Mouse (Mus musculus): ENCODE measurements around the gene Bud23. TPM values are rescaled to one million over a fixed set of nuclear protein-coding genes. Genes with fewer than 3 reads are reported as not detected.
"Not testable (repeated sequence)": the region's sequence is repeated elsewhere in the genome, so short reads cannot be mapped to it uniquely, and the experiment has no call there.

The Bud23 gene
- total RNA-seq, 2 experiments from 2014 or later = 28.6 to 30.3 TPM

DNA sequence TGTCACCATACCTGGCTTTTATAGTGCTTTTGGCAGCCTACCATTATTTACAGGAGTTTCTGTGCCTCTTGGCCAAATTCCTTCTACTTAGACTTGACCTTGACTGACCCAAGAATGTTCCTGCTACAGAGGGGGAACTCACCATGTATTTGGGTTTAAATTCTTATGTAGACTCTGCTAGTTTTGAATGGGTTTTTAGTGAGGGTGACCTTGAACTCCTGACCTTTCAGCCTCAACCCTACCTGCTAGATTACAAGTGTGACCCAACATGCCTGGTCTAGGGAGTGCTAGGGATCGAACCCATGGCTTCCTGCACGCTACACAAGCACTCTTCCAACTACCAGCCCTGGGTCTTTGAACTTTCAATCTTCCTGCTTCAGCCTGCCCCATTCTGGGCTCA is 7.3 kb upstream of the Bud23 start:
- no peak for DNase-seq

DNA sequence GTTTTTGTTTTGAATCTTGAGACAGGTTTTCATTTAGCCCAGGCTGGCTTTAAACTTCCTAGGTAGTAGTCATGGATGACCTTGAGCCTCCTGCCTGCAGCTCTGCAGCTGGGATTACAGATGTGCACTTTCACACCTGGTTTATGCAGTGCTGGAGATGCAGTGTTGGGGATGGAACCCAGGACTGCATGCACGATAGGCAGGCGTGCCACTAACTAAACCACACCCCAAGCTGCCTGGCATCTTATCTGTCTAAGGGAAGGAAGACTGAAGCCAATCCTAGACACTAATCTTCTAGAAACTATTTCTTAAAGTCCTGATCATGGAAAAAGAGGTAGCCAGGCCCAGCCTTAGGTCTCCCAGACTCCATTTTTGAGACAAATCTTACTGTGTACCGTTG is 5.7 kb upstream of the Bud23 start:
- DNase-seq = no peak

DNA sequence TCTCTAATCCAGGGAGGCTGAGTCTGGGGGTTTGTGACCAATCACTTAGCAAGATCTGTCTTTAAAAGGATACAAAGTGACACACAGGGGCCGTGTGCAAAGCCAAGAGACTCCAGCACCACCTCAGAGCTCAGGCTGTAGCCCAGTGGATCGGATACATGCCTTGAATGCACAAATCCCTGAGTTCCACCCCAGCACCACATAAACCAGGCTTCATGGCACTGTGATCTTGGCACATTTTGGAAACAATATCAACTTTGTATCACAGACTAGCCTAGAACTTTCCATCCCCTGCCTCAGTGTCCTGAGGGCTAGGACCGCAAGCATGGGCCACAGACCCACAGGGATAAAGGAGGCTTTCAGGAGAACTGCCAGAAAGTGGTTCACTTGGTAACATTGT is 1.2 kb upstream of the Bud23 start:
- no peak for DNase-seq

DNA sequence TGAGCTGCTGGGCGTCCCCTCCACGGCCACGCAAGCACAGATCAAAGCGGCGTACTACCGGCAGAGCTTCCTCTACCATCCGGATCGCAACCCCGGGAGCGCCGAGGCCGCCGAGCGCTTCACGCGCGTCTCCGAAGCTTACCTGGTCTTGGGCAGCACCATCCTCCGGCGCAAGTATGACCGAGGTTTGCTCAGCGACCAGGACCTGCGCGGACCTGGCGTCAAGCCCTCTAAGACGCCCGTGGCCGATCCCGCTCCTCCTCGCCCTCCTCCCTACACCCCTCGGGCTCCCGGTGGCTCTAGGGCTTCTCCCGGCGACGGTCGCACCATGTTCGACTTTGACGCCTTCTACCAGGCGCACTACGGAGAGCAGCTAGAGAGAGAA is 385 bp downstream of the Bud23 start:
- DNase-seq = peak; percentile 29

DNA sequence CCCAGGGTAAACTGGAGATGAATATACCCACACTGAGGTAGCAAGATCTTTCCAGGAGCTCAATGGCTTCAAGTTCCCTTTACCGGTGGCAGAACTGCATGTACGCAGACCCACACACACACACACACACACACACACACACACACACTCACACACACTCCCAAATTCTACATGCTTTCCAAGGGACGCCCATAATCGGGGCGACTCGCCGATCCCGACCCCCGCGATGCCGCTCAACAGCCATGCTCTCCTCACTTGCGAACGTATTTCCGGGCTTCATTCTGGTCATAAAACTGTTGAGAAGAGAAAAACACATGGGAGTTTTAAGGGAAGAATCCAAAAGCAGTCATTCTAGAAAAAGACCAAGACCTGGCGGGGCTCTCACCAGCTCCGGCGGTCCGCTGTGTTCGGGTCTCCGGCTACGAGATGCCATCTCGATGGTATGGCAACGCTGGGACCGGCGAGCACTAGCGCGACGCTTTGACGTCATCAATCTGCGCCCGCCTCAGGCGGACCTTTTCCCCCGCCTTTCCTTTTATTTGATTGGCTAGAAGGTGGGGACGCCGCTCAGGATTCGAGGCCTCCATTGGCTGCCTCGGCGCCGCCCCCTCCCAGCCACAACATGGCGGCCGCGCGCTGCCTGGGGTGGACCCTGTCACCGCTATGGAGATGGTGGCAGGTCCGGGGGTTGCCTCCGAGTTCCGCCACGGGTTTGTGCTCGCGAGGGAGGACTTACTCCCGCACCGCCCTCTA is 954 bp downstream of the Bud23 start, which contains the start of gene Dnajc30:
Gene Dnajc30 (plus strand): TSS at position 574 of the 753 bp plus-strand sequence.
- DNase-seq = peak; percentile 99

DNA sequence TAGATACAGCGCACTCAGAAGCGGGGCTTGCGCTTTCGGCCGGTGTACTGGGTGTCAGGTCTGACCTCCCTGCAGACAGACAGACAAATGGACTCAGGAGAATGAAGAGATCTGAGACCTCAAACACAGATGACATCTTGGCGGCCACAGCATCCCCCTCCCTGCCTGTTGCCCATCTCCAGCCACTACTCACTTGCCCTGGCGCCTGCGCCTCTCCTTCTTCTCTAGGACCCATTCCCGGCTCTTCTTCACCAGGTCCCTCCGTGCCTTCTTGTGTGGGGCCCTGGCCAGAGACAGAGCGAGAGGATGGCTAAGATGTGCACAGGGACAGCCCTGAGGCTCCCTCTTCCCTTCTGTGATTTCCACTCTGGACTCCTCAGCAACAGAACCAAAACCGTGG is 11.4 kb downstream of the Bud23 start:
- no peak for DNase-seq

DNA sequence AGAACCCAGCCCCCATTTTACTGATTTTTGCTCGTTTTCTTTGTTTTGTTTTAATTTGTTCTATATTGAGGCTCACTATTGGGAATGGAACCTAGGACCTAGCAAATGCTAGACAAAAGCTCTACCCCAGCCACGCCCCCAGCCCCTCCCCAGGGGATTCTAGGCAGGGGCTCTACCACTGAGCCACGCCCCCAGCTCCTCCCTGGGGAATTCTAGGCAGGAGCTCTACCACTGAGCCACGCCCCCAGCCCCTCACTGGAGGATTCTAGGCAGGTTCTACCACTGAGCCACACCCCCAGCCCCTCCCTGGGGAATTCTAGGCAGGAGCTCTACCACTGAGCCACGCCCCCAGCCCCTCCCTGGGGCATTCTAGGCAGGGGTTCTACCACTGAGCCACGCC is 15.5 kb downstream of the Bud23 start:
- DNase-seq = not testable (repeated sequence)

DNA sequence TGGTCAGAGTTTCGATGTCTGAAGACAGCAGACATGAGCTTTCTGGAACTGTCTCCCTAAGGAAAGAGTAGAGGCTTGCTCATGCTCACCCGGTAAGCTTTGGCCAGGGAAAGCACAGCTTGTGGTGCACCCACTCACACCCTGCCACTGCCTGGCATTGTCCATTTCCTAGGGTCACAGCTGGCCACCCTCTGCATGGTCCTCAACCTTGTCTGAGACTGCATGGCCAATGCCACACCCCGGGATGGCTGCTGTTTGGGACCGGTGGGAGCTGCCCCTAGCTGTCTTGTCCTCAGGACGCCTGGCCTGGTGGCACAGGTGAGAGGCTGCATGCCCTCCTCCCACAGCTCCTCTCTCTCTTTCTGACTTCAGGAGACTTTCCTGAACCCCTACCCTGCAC is 16.2 kb downstream of the Bud23 start:
- no peak for DNase-seq

DNA sequence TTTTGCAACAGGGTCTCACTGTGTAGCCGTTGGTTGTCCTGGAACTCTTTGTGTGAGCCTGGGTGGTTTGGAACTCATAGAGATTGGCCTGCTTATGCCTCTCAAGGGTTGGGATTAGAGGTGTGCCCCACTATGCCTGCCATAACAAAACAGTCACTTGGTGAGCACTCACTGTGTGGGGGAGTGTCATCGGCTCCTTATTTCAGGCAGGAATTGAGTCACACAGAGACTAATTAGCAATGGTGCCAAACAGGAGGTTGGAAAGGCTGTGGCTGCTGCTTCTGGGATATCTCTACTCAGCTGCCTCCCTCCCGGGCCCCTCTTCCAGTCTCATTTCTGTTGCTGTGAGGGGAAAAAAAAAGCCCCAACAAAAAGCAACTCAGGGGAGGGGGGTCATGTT is 20.2 kb downstream of the Bud23 start:
- DNase-seq = no peak

DNA sequence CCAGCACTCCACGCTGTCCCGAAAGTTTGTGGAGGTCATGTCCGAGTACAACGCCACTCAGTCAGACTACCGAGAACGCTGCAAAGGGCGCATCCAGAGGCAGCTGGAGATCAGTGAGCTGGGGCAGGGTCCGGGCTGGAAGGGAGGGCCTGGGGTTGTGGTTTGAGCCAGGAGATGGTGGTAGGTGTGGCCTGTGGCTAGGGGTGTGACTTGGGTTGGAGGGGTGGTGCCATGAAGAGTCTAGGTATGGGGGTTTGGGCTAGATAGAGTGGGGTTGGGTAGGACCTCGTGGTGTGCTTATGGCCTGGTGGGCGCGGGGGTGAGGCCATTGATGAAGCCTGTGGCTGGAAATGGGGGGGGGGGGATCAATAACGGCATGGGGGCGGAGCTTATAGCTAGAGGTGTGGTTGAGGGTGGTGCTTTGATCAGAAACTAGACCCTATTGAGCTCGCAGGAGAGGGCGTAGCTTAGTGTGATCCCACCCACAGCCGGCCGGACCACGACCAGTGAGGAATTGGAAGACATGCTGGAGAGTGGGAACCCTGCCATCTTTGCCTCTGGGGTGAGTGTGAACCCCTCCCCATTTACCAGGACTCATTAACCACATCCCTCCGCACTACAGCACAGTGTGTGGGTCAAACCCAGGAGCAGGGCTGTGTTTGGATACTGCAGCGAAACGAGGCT is 22.5 kb downstream of the Bud23 start:
- no peak for DNase-seq

DNA sequence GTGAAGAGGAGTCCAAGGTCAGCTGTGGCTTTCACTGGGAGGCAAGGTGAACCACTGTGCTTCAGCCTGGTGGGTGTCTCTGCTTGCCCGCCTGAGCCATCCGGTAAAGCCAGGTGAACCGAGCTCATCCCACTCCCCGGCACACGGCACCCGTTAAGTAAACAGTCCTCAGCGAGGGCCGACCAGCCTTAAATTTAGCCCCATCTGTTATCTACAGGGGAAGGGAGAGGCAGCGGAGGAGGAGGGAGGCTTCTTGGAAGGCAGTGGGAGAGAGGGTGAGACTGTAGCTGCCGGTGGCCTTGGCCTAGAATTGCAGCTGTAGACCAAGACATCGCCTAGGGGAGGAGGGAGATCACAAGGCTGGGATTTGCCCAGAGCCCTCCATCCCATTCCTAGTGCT is 24.0 kb downstream of the Bud23 start:
- DNase-seq = no peak

DNA sequence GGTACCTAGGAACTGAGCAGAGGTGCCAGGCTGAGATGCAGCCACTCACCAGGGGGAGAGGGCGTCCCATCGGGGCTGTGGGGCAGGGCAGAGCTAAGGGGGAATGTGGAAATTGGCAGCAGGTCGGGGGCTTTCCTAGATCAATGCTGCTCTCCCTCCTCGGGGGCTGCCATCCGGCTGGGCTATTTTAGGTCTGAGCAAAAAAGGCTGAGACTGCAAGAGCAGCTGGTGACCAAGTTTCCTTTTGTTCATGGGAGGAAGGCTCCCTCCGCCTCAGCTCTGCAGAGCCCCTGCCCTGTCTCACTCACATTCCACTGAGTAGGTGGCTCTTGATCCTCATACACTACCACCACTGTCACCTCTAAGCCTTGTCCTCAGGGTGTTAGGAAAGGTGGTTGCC is 24.7 kb downstream of the Bud23 start:
- no peak for DNase-seq

DNA sequence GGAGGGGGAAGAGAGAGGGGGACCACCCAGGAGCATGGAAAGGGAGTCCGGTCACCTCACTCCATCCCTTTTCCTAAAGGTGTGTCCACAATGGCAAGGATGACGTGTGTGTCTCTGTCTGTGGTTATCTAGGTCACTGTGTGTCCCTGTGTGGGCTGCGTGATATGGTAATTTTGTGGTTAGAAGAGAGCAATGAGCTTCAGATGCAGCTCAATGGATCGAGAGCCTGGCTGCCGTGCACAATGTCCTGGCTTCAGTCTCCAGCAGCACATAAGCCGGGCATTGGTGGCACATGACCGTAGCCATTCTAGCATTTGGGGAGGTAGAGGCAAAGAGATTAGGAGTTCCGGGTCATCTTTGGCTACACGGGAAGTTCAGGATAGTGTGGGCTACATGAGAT is 25.2 kb downstream of the Bud23 start:
- no peak for DNase-seq

DNA sequence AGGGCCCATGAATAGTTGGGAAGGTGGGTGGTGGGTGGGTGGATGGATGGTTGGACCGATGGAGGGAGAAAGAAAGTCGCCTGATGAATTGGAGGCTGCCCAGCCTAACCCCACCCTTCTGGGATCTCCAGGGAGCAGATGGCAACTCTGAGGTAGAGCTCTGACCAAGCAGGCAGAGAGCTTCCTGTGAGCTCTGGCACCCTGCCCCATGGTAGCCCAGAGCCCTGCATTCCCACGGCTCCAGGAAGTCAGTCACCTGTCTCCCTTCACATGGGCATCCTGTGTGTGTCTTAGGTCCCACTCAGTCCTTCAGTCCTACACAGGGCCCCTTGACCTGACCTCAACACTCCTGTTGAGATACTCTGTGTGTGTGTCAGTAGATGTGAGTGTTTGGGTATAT is 26.8 kb downstream of the Bud23 start:
- DNase-seq = no peak

DNA sequence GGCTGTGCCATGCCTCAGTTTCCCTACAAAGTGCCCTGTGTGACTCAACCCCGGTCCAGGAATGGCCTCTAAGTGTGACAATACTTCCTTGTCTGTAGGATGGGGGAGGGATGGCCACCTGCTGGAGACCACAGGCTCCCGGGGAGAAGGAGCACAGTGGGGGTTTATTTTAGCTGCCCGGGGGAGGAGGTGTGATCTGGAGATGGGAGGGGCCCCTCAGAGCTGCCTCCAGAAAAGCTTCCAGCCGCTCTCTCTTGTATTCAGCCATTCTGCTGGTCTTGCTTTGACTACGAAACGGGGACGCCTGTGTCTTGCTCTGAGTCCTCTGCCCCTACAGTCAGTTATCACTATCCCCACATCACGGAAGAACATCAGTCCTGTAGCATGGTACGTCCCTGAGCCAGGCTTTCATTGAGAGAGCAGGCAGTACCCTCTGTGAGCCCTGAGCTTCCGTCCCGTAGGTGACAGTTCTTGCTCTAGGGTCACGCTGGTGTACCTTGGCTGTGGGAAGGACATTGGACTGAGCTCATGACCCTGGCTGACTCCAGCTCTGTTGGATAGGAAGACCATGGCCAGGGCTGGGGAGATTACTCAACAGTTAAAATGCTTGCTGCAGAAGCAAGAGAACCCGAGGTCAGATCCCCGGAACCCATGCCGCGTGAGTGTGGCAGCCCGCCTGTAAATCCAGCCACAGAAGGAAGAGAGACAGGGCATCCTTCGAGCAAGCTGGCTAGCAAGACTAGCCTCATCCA is 29.0 kb downstream of the Bud23 start:
- DNase-seq = no peak

DNA sequence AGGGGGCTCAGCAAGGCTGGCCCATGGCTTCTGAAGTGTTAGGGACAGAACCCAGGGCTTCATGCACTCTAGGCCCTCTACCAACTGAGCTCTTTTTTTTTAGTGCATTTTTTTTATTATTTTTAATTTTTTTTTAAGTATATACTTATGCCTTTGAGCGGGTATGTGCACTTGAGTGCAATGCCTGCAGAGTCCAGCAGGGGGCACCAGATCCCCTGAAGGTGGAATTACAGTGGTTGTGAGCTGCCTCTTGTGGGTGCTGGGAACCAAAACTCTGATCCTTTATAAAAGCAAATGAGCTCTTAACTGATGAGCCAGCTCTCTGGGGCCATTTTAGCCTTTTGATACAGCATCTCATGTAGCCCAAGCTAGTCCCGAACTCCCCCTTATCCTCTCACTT is 30.2 kb downstream of the Bud23 start:
- DNase-seq = no peak

DNA sequence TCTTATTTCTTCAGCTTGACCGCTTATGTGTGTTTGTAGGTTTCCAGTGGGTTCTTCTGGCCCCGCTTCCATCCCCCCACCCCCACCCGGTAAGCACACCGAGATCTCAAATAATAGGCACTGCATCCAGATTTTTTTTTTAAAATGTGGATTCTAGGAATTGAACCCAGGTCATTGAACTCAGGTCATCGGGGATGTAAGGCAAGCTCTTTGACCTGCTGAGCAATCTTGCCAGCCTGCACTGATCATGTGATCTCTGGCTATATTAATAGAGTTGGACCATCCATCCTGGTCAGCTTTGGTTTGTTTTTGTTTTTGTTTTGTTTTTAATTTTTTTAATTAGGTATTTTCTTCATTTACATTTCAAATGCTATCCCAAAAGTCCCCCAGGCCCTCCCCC is 32.2 kb downstream of the Bud23 start:
- no peak for DNase-seq

DNA sequence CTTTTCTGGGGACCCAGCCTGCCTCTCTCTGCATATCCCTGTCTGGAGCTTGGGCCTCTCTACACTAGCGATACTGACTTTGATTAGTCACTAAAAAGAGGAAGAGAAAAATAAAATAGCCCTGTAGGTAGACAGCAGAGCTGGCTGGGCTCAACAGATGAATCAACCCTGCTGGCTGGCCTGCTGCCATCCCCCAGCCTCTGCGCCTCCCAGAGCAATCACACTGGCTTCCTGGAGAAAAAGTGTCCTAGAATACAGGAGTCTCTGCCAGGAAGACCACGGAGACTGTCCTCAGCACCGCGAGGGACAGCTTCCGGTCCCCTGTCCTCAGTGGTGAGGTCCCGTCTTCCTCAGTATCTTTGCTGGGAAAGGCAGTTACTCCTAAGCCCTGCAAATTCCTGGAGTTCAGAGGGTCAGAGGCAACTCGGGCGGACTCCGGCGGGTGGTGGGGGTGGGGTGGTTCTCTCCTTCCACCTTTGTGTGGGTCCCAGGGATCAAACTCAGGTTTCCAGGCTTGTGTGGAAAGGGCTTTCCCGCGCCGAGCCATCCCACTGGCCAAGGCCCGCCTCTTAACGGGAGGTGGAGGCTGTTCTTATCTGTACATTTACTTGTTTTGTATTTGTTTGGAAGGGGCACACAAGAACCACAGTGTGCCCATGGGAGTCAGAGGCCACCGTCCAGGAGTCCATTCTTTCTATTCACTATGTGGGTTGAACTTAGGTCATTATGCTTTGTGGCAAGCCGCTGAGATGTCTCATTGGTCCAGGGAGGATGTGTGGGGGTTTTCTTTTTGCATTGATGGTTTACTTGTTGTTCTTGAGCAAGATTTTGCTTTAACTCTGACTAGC is 35.5 kb downstream of the Bud23 start:
- DNase-seq = peak; percentile 69

DNA sequence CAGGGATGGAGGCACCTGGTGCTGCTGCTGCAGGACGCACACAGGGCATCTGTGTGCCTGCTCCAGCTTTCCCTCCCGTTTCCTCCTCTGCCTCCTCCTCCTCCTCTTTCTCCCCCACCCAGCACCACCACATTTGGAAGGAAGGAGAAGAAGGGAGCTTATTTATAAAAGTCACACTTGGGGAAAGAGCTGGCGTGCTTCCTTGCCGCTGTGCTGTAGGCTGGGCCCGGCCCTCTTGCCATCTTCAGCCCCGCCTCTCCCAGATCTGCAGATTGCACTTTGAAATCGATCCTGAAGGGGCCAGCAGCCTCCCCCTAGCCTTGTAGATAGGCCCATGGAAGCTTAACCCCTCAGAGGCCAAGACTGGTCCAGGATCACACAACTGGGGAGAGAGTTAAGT is 38.9 kb downstream of the Bud23 start:
- DNase-seq = no peak

DNA sequence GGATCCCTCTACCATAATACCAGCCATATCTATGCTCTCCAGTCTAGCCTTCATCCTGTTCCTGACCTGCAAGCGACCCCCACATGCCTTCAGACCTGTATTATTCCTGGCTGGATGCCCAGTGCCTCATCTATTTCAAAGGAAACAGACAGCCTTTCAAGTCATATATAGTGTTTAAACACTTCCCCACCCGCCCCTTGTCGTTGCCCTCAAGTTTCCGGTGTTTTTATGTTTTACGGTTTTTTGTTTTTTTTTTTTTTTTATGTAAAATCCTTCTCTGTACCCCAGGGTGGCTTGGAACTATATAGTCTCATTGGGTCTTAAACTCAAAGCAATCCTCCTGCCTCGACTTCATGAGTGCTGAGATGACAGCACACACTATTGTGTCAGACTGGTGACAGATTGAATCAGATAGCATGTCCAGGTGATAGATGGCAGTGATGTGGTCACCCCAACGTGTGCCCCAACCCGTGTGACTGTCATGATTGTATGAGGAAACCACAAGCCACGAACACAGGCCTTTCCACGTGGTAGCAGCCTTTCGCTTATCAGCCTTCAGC is 40.0 kb downstream of the Bud23 start:
- no peak for DNase-seq

DNA sequence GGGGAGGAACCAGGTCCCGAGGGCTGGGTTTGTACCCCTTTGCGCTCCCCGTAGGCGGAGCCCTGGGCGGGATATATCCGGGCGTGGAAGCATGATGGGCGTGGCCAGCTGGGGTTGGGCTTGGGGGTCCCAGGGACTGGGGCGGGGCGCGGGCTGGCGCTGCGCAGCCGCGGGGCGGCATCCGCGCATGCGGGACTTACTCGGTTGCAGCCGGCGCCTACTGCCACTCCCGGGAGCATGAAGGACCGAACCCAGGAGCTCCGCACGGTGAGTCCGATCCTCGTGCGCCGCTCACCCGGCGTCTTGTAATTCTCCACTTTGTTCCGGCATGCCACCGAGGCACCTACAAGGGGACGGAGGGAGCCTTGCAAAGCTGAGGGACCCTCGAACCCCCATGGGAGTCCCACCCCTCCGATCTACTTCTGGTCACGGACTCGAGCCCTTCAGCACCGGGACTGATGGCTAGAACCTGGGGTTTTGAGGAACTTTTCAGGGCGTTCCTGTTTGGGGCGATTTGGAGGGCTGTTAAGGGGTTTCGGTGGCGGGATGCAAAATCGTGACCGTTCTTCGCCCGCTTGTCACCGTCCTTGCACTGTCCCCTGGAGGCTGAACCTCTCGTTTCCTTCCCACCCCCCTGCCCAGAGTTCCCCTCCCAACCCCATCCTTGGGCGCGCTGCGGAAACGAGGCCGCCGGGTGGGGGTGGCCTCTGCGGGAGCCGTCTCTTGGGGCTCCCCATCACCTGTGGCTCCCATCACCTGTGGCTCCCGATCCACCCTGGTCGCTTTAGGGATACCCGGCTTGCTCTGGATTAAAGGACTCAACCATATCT is 41.2 kb downstream of the Bud23 start, which contains the start of gene Stx1a:
Gene Stx1a (plus strand): TSS at position 139 of the 830 bp plus-strand sequence.
- DNase-seq = peak; percentile 86
